Mouse (Mus musculus): Measurements from ENCODE around the gene Cfap100. TPM values are rescaled to one million over a fixed set of nuclear protein-coding genes. Genes with fewer than 3 reads are reported as not detected.

The Cfap100 gene
- total and polyA plus RNA-seq, 2 experiments from 2014 or later: 0.04 TPM; not detected in 1

DNA sequence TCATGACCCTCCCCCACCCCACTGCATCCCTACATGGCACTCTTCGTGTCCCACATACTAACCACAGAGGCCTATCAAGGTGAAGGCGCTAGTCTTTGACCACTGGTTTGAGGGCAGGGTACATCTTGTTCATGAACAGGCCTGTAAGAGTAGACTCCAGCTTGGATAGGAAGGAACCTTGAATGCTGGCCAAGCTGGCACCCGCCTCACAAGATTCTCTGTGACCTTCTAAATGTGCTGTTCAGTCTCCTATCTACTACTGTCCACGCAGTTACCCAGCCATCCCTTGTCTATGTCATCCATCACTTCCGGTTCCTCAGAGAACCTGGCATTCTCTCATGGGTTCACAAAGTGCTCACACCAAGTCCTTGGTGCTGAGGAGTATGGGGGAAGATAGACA lies 65.3 kb downstream of the Cfap100 start:
- no peak overlapping the region for H3K9ac ChIP-seq (replicated peaks; ENCODE audit: low read depth, low read length)
- H3K4me2 ChIP-seq (ENCODE audit: low read depth, low read length): no peak overlapping the region
- H3K36me3 ChIP-seq (replicated peaks; ENCODE audit: control insufficient read depth, insufficient read depth, low read length): no peaks in the 10 kb centered on the region
- no peak overlapping the region for H3K4me3 ChIP-seq (ENCODE audit: low read depth, low read length)
- ATAC-seq (ENCODE audit: insufficient read depth, low read depth) (no peak), DNase-seq (ENCODE audit: low spot score) (no peak)
- TF ChIP-seq EP300 (IDR thresholded peaks at IDR 0.05; ENCODE audit: low read depth): no peak
- no peak for TF ChIP-seq CTCF (IDR thresholded peaks at IDR 0.05; ENCODE audit: low read depth)
- 66% methylated on average over 5 of the region's 5 CpGs for WGBS
- peaks cover 10% of the 10 kb centered on the region for H3K4me1 ChIP-seq (ENCODE audit: control insufficient read depth, insufficient read depth)
- no peak overlapping the region for H3K27ac ChIP-seq (ENCODE audit: low read depth)
- H3K27me3 ChIP-seq (ENCODE audit: control insufficient read depth, insufficient read depth, low read length): no peaks in the 10 kb centered on the region
- H3K9me3 ChIP-seq (replicated peaks; ENCODE audit: control insufficient read depth, low read length): no peaks in the 10 kb centered on the region

DNA sequence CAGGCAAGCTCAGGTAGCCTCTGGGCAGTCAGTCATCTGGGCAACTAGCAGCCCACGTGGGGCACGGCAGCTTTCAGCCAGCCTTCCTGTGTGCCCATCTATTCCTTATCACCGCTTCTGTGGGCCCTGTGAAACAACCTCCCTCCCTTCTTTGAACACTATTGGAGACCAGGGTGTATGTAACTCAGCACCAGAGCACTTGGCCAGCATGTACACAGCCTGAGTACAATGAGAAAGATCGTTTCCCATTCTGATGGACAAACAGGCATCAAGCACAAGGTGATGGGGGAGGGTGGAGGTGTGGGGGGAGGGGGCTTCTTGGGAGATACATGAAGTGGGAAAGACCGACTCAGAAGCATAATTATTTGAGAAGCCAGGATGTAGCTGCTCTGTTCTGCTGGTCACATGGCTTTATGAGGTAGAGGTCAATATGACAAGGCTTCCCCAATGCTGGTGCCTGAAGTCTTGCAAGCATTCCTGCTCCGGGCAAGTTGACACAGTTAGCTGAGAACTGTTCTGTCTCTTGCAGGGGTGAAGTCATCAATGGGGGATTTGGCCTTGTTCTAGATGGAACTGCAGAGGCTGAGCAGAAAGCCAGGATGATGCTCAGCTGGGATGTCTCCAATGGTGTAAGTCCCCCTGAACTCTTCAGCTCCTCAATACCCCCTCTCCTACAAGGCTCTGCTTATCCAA lies 67.5 kb downstream of the Cfap100 start:
- peaks cover 10% of the 10 kb centered on the region for H3K4me1 ChIP-seq (ENCODE audit: control insufficient read depth, insufficient read depth)
- WGBS: 79% methylated on average over 6 of the region's 6 CpGs
- no peaks in the 10 kb centered on the region for H3K27me3 ChIP-seq (ENCODE audit: control insufficient read depth, insufficient read depth, low read length)
- no peak overlapping the region for H3K27ac ChIP-seq (ENCODE audit: low read depth)
- no peaks in the 10 kb centered on the region for H3K9me3 ChIP-seq (replicated peaks; ENCODE audit: control insufficient read depth, low read length)
- H3K4me2 ChIP-seq (ENCODE audit: low read depth, low read length): no peak overlapping the region
- H3K9ac ChIP-seq (replicated peaks; ENCODE audit: low read depth, low read length): no peak overlapping the region
- TF ChIP-seq EP300 (IDR thresholded peaks at IDR 0.05; ENCODE audit: low read depth) (no peak), CTCF (IDR thresholded peaks at IDR 0.05; ENCODE audit: low read depth) (no peak)
- H3K4me3 ChIP-seq (ENCODE audit: low read depth, low read length): no peak overlapping the region
- no peak for DNase-seq (ENCODE audit: low spot score)
- ATAC-seq (ENCODE audit: insufficient read depth, low read depth): no peak
- H3K36me3 ChIP-seq (replicated peaks; ENCODE audit: control insufficient read depth, insufficient read depth, low read length): no peaks in the 10 kb centered on the region

DNA sequence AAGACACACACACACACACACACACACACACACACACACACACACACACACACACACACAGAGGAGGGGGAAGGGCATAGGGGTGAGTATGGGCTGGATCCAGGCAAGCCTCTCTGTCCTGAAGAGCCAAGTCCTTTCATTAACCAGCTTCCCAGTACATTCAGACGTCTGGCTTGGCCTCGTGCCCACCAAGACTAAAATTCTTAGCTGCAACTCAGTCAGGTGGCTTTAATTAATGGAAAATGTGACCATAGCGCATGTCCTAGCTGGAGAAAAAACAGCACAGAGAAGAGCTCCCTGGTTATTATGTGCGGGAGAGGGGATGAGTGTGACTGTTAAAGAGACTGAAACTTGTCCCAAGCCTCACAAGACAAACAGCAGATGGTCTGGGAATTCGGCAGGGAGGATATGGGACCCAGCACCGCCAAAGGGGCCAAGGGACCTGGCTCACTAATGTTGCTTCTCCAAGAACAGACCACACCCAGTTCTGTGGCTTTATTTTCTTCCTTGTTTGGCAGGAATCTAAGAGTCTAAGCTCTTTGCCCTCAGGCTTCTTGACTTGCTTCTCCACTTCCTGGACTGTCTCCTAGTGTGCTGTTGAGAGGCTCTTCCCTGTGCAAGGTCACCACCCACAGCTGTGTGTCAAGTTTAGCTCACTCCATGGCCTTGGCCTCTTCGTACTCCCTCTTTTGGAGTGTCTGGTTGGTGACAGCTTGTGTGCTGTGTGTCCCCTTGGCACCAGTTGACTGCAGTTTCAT lies 68.4 kb downstream of the Cfap100 start:
- Histone ChIP-seq H3K4me2 (ENCODE audit: low read depth, low read length) (no peak overlapping the region), H3K9me3 (replicated peaks; ENCODE audit: control insufficient read depth, low read length) (no peaks in the 10 kb centered on the region), H3K4me3 (ENCODE audit: low read depth, low read length) (no peak overlapping the region), H3K4me1 (ENCODE audit: control insufficient read depth, insufficient read depth) (peaks cover 10% of the 10 kb centered on the region), H3K9ac (replicated peaks; ENCODE audit: low read depth, low read length) (no peak overlapping the region), H3K27me3 (ENCODE audit: control insufficient read depth, insufficient read depth, low read length) (no peaks in the 10 kb centered on the region), H3K27ac (ENCODE audit: low read depth) (peak overlapping the region; percentile 60), H3K36me3 (replicated peaks; ENCODE audit: control insufficient read depth, insufficient read depth, low read length) (no peaks in the 10 kb centered on the region)
- TF ChIP-seq CTCF (IDR thresholded peaks at IDR 0.05; ENCODE audit: low read depth) (no peak), EP300 (IDR thresholded peaks at IDR 0.05; ENCODE audit: low read depth) (no peak)
- 30% methylated on average over 7 of the region's 7 CpGs for WGBS
- DNase-seq (ENCODE audit: low spot score): peak; percentile 70
- peak; percentile 75 for ATAC-seq (ENCODE audit: insufficient read depth, low read depth)

DNA sequence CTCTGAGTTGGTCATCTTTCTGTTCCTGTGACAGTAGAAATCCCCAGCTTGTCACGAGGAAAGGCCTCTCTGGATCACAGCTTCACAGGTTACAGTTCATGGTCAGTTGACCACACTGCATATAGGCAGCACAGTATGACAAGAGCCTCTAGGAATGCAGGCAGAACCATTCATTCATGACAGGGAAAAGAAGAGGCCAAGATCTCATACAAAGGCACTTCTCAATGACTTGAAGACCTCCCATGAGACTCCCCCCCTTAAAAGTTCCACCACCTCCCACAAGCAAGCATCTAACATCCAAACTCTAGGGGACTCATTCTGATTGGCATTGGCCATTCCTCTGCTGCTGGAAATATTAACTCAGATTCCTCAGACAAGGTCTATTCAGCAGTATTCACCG lies 69.2 kb downstream of the Cfap100 start:
- H3K4me3 ChIP-seq (ENCODE audit: low read depth, low read length): no peak overlapping the region
- H3K9me3 ChIP-seq (replicated peaks; ENCODE audit: control insufficient read depth, low read length): no peaks in the 10 kb centered on the region
- ATAC-seq (ENCODE audit: insufficient read depth, low read depth): 0 out of 2 replicates have a peak, but pooled peaks have one; percentile 16
- H3K4me1 ChIP-seq (ENCODE audit: control insufficient read depth, insufficient read depth): peaks cover 10% of the 10 kb centered on the region
- DNase-seq (ENCODE audit: low spot score): no peak
- TF ChIP-seq CTCF (IDR thresholded peaks at IDR 0.05; ENCODE audit: low read depth) (no peak), EP300 (IDR thresholded peaks at IDR 0.05; ENCODE audit: low read depth) (no peak)
- H3K9ac ChIP-seq (replicated peaks; ENCODE audit: low read depth, low read length): no peak overlapping the region
- 52% methylated on average over 2 of the region's 2 CpGs for WGBS
- no peaks in the 10 kb centered on the region for H3K36me3 ChIP-seq (replicated peaks; ENCODE audit: control insufficient read depth, insufficient read depth, low read length)
- H3K4me2 ChIP-seq (ENCODE audit: low read depth, low read length): no peak overlapping the region
- H3K27me3 ChIP-seq (ENCODE audit: control insufficient read depth, insufficient read depth, low read length): no peaks in the 10 kb centered on the region
- H3K27ac ChIP-seq (ENCODE audit: low read depth): peak overlapping the region; percentile 60; the same call in 1 of the 2 replicates

DNA sequence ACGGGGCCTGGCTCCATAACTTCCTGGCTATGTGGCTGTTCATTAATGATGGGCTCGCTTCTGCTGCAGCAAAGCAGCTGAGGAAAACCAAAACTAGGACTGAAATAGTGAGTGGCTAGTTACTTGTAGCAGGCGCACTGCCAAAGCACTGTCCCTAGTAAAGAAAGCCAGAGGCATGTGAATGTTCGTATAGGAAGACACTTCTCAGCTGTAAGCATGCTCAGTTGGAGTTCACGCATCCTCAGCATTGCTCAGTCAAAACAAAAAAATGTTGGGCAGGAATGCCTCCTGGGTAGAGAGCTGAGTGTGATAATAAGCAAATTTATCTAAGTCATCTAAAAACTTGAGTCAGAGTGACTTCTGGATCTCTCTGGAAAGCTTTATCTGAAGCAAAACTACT lies 70.5 kb downstream of the Cfap100 start:
- no peak overlapping the region for H3K9ac ChIP-seq (replicated peaks; ENCODE audit: low read depth, low read length)
- TF ChIP-seq EP300 (IDR thresholded peaks at IDR 0.05; ENCODE audit: low read depth) (no peak), CTCF (IDR thresholded peaks at IDR 0.05; ENCODE audit: low read depth) (no peak)
- H3K4me1 ChIP-seq (ENCODE audit: control insufficient read depth, insufficient read depth): peaks cover 10% of the 10 kb centered on the region
- no peak for DNase-seq (ENCODE audit: low spot score)
- no peak for ATAC-seq (ENCODE audit: insufficient read depth, low read depth)
- no peaks in the 10 kb centered on the region for H3K36me3 ChIP-seq (replicated peaks; ENCODE audit: control insufficient read depth, insufficient read depth, low read length)
- no peaks in the 10 kb centered on the region for H3K9me3 ChIP-seq (replicated peaks; ENCODE audit: control insufficient read depth, low read length)
- 44% methylated on average over 5 of the region's 5 CpGs for WGBS
- H3K4me3 ChIP-seq (ENCODE audit: low read depth, low read length): no peak overlapping the region
- H3K27ac ChIP-seq (ENCODE audit: low read depth): no peak overlapping the region
- H3K27me3 ChIP-seq (ENCODE audit: control insufficient read depth, insufficient read depth, low read length): no peaks in the 10 kb centered on the region
- no peak overlapping the region for H3K4me2 ChIP-seq (ENCODE audit: low read depth, low read length)

Other genes with a start within 250 kb of the Cfap100 start
- not detected in 2 replicates for gene V1ra8, start 226.0 kb downstream of the Cfap100 start, total RNA-seq (2014; rRNA removed; ENCODE audit: low replicate concordance)
- gene V1ra8, start 226.0 kb downstream of the Cfap100 start, polyA plus RNA-seq (2015; fragmentation: Nextera tagmentation; extraction: Ambion mirVana): not detected in 2 replicates
- not detected in 2 replicates for gene Vmn1r53, start 204.4 kb downstream of the Cfap100 start, total RNA-seq (2014; rRNA removed; ENCODE audit: low replicate concordance)
- gene Vmn1r53, start 204.4 kb downstream of the Cfap100 start, polyA plus RNA-seq (2015; fragmentation: Nextera tagmentation; extraction: Ambion mirVana): not detected in 2 replicates
- gene Vmn1r54, start 182.5 kb downstream of the Cfap100 start, total RNA-seq (2014; rRNA removed; ENCODE audit: low replicate concordance): not detected in 2 replicates
- not detected in 2 replicates for gene Vmn1r54, start 182.5 kb downstream of the Cfap100 start, polyA plus RNA-seq (2015; fragmentation: Nextera tagmentation; extraction: Ambion mirVana)
- not detected in 2 replicates for gene BC048671, start 127.6 kb downstream of the Cfap100 start, total RNA-seq (2014; rRNA removed; ENCODE audit: low replicate concordance)
- not detected in 2 replicates for gene BC048671, start 127.6 kb downstream of the Cfap100 start, polyA plus RNA-seq (2015; fragmentation: Nextera tagmentation; extraction: Ambion mirVana)
- gene Chst13, start 103.6 kb downstream of the Cfap100 start, total RNA-seq (2014; rRNA removed; ENCODE audit: low replicate concordance): not detected in 2 replicates
- gene Chst13, start 103.6 kb downstream of the Cfap100 start, polyA plus RNA-seq (2015; fragmentation: Nextera tagmentation; extraction: Ambion mirVana): not detected in 2 replicates
- not detected in 2 replicates for gene Uroc1, start 95.5 kb downstream of the Cfap100 start, total RNA-seq (2014; rRNA removed; ENCODE audit: low replicate concordance)
- gene Uroc1, start 95.5 kb downstream of the Cfap100 start, polyA plus RNA-seq (2015; fragmentation: Nextera tagmentation; extraction: Ambion mirVana): not detected in 2 replicates
- gene Zxdc, start 59.3 kb downstream of the Cfap100 start, total RNA-seq (2014; rRNA removed; ENCODE audit: low replicate concordance): 21.9 and 40.3 TPM in 2 replicates
- 5.0 and 5.2 TPM in 2 replicates for gene Zxdc, start 59.3 kb downstream of the Cfap100 start, polyA plus RNA-seq (2015; fragmentation: Nextera tagmentation; extraction: Ambion mirVana)
- gene Klf15, start 33.8 kb upstream of the Cfap100 start, total RNA-seq (2014; rRNA removed; ENCODE audit: low replicate concordance): 56.9 and 74.5 TPM in 2 replicates
- gene Klf15, start 33.8 kb upstream of the Cfap100 start, polyA plus RNA-seq (2015; fragmentation: Nextera tagmentation; extraction: Ambion mirVana): 15.6 and 23.4 TPM in 2 replicates
- gene Aldh1l1, start 57.6 kb upstream of the Cfap100 start, total RNA-seq (2014; rRNA removed; ENCODE audit: low replicate concordance): 5.9 and 7.7 TPM in 2 replicates
- 2.3 and 2.8 TPM in 2 replicates for gene Aldh1l1, start 57.6 kb upstream of the Cfap100 start, polyA plus RNA-seq (2015; fragmentation: Nextera tagmentation; extraction: Ambion mirVana)
- 35.0 and 39.8 TPM in 2 replicates for gene Slc41a3, start 175.9 kb upstream of the Cfap100 start, total RNA-seq (2014; rRNA removed; ENCODE audit: low replicate concordance)
- 17.5 and 23.4 TPM in 2 replicates for gene Slc41a3, start 175.9 kb upstream of the Cfap100 start, polyA plus RNA-seq (2015; fragmentation: Nextera tagmentation; extraction: Ambion mirVana)